Mouse (Mus musculus) layer of hippocampus, postnatal 14 days (tissue): ENCODE measurements around the gene Rilp. TPM values are rescaled to one million over a fixed set of nuclear protein-coding genes. Genes with fewer than 3 reads are reported as not detected.
A peak's percentile ranks its signal among the peaks of the same experiment; 100 is the strongest.

Source experiments
- DNase-seq, 2 experiments: peaks; one replicate each; pipeline ENCODE4 v3.0.0; 2021 to 2022; ENCODE audit warnings: low spot score in 2 of 2, mixed read lengths in 1 of 2
- long read RNA-seq, 2 experiments: library from polyadenylated mRNA; stranded (forward); transcript quantifications; one replicate each; pipeline ENCODE4 v2.0.0; 2021
- total RNA-seq, 2 experiments: library from RNA; stranded (reverse); gene quantifications; 2 replicates each; pipeline ENCODE4 v1.2.3; 2021

Gene Rilp
- total RNA-seq, result 1 to 10 TPM; 3.7 to 5.0 TPM
- long read RNA-seq, experiment 1, partial matches to known transcripts, result 4 of 6 reads
- long read RNA-seq, experiment 1, other reads (novel, unspliced or antisense), result 0 of 6 reads
- long read RNA-seq, experiment 2, partial matches to known transcripts, result 6 of 7 reads
- long read RNA-seq, experiment 2, other reads (novel, unspliced or antisense), result 0 of 7 reads

DNA sequence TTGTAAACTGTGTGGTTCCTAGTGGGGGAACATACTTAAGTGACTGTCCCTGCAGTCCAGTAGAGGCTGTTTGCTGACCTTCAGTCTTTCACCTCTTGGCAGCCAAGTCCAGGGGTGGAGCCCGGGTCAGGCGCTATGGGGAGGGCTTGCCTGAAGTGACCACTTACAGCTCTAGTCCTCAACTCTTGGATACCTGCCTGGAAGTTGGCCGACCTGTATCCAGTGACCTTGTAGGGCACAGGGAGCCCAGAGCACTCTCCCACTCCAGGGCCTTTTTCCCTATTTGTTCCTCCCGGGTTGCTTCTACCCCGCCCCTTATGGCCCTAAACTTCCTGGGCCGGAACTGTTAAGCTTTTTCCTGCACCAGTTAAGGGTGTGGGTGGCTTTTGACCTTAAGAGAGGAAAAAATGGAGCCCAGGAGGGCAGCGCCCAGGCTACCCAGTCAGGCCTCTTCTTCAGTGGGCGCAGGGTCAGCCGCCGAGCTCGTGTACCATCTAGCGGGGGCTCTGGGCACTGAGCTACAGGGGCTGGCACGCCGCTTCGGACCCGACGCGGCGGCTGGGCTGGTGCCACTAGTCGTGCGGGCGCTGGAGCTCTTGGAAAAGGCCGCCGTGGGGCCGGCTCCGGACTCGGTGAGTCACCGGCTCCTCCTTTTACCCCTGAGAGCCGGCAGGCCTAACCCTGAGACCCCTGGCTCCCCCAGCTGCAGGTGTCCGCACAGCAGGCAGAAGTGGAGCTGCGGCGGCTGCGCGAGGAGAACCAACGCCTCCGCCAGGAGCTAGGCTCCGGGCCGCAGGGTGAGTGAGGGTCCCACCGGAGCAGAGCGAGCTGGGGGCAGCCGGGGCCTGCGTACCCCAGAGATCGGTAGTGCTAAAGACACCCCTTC, at the start of gene Rilp:
Gene Rilp, plus strand, starts transcription at position 354 of the 886 bp plus-strand sequence.
- peak in 1 of 2 experiments; percentile 65 for DNase-seq

- DNase-seq, result peak; percentile 81 to 95
Measured at GRCm38 (mm10) chr11:75460103-75460843, 49.6 kb upstream of the Rilp start.

DNA sequence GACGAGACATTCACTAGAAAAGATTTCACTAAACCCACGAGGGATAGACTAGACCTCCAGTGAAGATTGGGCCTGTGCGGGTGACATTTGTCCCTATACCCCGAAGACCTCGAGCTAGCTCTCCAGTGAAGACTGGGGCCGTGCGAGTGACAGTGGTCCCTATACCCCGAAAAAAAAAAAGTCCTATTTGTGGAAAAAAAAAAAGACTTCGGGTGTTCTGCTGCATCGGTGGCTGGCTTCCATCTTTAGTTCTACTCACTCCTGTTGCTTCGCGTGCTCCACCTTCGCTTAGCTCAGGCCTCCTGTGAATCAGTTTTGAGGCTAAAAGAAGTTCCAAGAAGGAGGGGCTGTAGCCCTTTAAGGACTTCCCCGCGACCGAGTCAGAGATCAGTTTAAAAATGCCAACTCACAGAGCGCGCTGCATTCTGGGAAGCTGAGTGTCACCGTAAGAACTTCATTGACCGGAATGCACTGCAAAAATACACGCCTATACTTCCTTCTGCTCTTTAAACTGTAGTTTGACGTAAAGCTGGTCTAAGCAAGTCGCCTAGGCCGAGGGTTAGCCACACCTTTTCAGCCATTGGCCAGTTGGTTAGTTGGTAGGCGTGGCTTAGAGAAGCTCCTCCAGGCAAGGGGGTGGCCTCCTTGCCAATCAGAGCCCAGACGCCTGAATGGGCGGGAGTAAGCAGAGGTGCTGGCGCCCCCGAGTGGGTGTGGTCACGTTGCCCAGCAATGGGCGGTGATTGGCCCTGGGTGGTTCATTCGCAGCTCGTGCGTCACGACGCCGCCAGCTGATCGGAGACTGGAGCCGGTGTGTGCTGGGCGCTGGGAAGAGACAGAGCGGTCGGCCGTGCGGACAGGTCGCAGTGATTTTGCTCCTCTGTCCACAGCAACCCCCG, 48.8 kb upstream of the Rilp start, which contains the start of gene Tlcd2:
Gene Tlcd2, plus strand, starts transcription at position 872 of the 899 bp plus-strand sequence.
- peak; percentile 99 to 100 for DNase-seq

DNA sequence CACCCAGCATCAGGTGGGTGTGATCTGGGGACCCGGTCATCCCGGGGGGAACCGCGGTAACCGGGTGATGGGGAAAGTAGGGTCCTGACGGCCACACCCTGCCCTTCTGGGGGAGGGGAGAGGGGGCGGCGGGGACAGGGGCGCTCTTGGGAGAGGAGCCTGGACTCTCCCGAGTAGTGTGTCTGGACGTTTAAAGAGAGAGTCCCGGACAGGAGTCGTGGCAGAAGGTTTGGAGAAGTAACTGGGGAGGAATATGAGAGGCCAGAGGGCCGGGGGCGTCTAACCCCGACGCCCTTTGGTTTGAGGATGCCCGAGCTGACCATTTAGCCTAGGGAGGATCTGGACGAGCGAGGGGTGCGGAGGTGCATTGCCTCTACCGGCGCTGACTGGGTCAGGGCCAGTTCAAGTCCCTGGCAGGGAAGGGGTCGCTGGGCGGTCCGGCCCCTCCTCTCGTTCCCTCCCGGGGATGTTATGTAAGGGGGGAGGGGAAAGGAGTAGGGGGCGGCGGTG, 48.1 kb upstream of the Rilp start:
- no peak for DNase-seq

- DNase-seq, result peak in 1 of 2 experiments; percentile 58
Measured at GRCm38 (mm10) chr11:75462253-75462783, 47.6 kb upstream of the Rilp start.

DNA sequence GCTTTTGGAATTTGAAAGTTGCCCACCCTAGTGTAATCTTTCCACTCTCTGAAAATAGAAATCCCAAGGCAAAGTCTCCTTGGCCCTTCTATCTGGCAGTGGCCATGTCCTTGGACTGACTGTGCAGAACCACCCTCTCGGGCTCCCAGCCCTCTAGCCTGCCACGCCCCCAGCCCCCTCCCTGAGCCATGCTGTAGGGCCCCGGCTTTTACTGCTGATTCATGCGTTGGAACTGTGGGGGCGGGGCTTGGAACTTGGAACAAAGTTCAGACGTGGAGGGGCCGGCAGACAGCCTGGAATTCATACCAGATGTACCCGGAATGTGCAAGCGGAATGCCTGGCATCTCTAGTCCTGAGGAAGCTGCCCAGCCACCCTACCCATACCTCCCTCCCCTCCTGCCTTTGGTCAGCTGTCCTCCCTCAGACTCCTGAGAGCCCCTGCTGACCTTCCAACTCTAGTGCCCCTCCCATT, 47.0 kb upstream of the Rilp start:
- peak in 1 of 2 experiments; percentile 73 for DNase-seq

- no peak for DNase-seq
Measured at GRCm38 (mm10) chr11:75463624-75464023, 46.3 kb upstream of the Rilp start.

GRCm38 (mm10) chr11:75464417-75464816, 45.5 kb upstream of the Rilp start:
- DNase-seq, result no peak

GRCm38 (mm10) chr11:75465051-75465450, 44.8 kb upstream of the Rilp start:
- no peak for DNase-seq

DNA sequence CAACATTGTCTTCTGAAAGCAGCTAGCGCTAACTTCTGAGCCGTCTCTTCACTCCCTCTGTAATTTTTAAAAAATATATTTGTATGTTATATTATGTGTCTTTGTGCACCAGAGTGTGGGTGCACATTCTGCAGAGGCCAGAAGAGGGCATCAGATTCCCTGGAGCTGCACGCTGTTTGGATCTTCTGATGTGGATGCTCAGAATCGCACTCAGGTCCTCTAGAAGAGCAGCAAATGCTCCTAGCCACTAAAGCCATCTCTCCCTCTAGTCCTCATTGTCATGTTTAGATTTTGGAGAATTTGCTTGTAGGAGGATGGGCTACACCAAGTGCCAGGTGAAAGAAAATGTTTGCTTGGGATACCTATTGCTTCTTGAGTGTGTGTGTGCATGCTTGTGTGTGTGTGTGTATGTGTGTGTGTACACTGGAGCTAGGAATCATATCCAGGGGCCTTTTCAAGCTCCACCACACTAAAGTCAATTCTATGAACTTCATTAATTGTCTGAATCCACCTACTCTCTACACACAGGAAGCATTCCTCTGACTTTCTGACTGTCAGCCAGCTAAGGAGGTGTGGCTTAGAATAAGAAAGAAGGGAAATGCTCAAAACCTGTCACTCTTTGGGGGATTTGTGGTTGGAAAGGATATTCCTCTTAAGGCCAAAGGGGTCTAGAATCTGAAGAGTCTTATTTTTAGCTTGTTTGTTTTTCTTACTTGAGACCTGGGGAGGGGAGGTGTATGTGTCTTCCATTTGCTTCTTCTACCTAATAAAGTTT, 43.0 kb upstream of the Rilp start:
- no peak for DNase-seq

DNA sequence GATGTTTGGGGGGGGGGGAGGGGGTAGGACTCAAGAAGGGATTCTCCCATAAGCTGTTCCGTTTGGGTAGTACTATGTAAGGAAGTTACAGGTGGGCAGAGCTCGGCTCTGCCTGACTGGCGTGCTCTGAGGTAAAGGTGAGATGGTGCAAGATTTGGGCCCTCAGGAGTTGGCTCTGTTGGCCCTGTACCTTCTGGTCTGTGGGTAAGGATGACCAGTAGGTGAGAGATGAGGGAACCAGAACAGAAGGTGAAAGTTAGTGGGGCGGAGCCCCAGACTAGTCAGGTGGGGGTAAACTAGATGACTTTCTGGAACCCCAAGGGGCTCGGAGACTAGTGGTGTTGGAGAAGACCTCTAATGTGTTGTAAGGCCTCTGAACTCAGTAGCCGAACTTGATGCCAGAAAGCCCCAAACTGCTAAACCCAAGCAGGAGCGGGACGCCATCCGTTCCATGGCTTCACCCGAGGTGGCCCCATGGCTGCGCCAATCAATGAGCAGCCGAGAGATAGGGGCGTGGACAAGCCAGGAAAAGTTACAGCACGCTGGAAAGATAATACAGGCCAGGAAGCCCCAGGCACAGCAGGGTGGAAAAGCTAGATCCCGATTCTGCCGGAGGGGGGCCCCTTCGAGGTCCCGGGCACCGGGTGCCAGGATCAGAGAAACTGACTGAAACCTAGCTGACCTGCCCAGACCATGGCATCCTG, 42.2 kb upstream of the Rilp start:
- DNase-seq, result peak in 1 of 2 experiments; percentile 29

- DNase-seq, result no peak
Measured at GRCm38 (mm10) chr11:75468410-75468809, 41.5 kb upstream of the Rilp start.

DNA sequence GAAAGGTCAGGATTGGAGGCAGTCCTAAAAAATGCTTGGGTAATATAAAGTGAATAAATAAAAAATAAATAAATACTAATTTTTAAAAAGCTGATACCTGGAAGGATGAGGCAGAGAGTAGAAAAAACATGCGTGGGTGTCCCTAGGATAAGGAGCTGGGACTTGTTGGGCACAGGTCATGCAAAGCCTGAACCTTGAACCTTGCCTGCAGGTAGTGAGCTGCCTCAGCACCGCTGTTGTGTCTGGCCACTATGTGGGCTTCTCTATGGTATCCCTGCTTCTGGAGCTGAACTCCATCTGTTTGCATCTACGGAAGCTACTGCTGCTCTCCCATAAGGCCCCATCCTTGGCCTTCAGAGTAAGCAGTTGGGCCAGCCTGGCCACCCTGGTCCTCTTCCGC, 40.6 kb upstream of the Rilp start:
- DNase-seq, result no peak

DNA sequence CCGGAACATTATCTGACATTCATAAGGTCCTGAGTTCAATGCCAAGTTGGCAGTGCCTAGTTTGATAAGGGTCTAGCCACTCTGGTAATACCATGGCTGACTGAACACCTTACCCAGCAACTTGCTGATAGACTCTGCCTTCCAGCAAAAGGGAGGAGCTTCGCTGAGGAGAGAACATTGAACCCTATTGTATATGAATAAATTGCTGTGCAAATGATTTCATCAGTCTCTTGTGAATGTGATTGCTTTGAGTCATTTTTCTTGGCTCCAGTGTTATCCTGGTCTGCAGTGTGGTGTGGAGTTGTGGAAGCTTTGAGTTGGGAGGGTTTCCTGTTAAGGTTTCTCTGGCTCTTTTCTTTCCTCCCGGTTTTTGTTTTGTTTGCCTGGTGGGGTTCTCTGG, 39.2 kb upstream of the Rilp start:
- DNase-seq, result no peak

- DNase-seq, result no peak
Measured at GRCm38 (mm10) chr11:75472469-75473081, 37.3 kb upstream of the Rilp start.

DNA sequence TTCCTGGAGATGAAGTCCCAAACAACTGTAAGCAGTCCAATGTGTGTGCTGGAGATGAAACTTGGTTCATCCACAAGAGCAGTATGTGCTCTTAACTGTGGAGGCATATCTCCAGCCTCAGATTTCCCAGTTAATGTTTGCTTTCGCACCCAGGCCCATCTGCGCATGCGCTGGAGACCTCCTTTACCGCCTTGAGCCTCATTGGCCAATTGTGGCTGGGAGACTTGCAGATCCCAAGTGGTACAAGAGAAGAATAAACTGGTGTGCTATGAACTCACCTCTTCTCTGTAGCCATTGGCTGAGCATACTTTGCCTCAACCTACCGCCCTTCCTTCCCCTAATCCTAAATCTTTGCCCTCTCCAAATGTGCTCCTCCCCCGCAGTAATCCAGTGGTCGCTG, 36.5 kb upstream of the Rilp start:
- DNase-seq, result no peak

- DNase-seq, result no peak
Measured at GRCm38 (mm10) chr11:75486192-75486591, 23.7 kb upstream of the Rilp start.

GRCm38 (mm10) chr11:75486601-75487285, 23.2 kb upstream of the Rilp start, which contains the start of gene Prpf8:
Gene Prpf8, plus strand, starts transcription at chr11:75486816.
- peak; percentile 99 for DNase-seq
